Mouse (Mus musculus): ENCODE results near the gene Wbp4. TPM values are rescaled to one million over a fixed set of nuclear protein-coding genes. Genes with fewer than 3 reads are reported as not detected.

The Wbp4 gene
- total and polyA plus RNA-seq, 3 experiments: 31.3 to 68.5 (median 36.2) TPM

DNA sequence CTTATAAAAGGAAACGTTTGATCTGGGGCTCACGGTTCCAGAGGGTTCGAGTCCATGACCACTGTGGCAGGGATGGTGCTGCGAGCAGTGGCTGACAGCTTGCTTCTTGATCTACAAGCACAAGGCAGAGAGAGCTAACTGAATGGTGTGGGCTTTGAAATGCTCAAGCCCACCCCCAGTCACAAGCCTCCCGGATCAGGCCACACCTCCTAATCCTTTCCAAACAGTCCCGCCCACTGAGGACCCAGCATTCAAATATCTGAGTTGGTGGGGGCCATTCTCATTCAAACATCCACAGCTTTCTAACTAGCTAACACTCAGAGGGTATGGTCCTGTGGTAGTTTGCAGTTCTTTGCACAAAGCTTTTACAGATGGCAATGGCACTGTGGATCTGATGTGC, 68.2 kb downstream of the Wbp4 start:
- Histone ChIP-seq H3K27ac (ENCODE audit: insufficient read depth, low read depth) (no peak overlapping the region), H3K4me1 (ENCODE audit: control insufficient read depth in 1 of 2, insufficient read depth in 2 of 2) (no peaks in the 10 kb centered on the region), H3K27me3 (replicated peaks) (no peaks in the 10 kb centered on the region), H3K36me3 (replicated peaks in 1 of 2; ENCODE audit: control insufficient read depth in 1 of 2, insufficient read depth in 1 of 2, low read length in 1 of 2) (peaks cover 11 to 76% of the 10 kb centered on the region in 2 experiments), H3K79me2 (replicated peaks; ENCODE audit: control insufficient read depth, extremely low read depth, insufficient read depth, poor library complexity, severe bottlenecking) (no peaks in the 10 kb centered on the region), H3K9ac (ENCODE audit: insufficient read depth, low read depth) (no peak overlapping the region), H3K9me3 (replicated peaks; ENCODE audit: low read length) (no peaks in the 10 kb centered on the region), H3K4me2 (ENCODE audit: insufficient read depth, low read depth, poor library complexity, severe bottlenecking) (no peak overlapping the region), H3K4me3 (replicated peaks in 1 of 3; ENCODE audit: low read depth in 2 of 3, low read length in 2 of 3, poor library complexity in 1 of 3) (no peak overlapping the region)
- in situ Hi-C loops (cut with MboI; ENCODE audit: low pct_ligation_motif_present, low pct_unique_long_range_greater_than_20kb, low sequenced_read_pairs): no loop called here
- dilution Hi-C loops (cut with MboI; ENCODE audit: extremely low pct_ligation_motif_present, extremely low pct_unique_long_range_greater_than_20kb, low sequenced_read_pairs): no loop called here
- TF ChIP-seq ZC3H11A (IDR thresholded peaks at IDR 0.05; ENCODE audit: low read depth, low read length) (no peak), CHD1 (IDR thresholded peaks at IDR 0.05; ENCODE audit: low read depth, low read length) (no peak), EP300 (IDR thresholded peaks at IDR 0.05; ENCODE audit: low read length) (no peak), RAD21 (IDR thresholded peaks at IDR 0.05; ENCODE audit: low read depth, low read length) (no peak), MAX (IDR thresholded peaks at IDR 0.05; ENCODE audit: low read length) (no peak), POLR2AphosphoS2 (IDR thresholded peaks at IDR 0.05; ENCODE audit: low read depth, low read length) (no peak), TCF12 (IDR thresholded peaks at IDR 0.05; ENCODE audit: low read depth, low read length) (no peak), JUN (IDR thresholded peaks at IDR 0.05; ENCODE audit: insufficient read depth, low read depth, low read length) (no peak)
- DNase-seq (ENCODE audit: extremely low read depth): no peak

DNA sequence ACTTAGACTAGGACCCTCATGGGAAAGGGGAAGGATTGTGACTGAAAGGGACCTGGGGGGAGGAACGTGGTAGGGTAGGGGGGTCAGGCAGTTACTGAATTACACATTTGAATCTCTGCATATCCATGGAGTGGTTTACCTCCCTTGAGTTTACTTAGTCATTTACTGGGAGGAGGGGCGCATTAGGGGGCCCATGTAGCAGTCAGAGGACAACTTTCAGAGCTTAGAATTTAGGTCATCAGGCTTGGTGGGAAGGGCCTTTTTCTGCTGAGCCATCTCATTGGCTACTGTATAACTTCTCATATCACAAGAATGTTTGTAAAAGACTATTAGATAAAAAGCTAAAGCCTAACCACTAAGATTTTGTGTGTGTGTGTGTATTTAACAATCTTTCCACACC, 70.7 kb downstream of the Wbp4 start:
- in situ Hi-C loops (cut with MboI; ENCODE audit: low pct_ligation_motif_present, low pct_unique_long_range_greater_than_20kb, low sequenced_read_pairs) (no loop called here), dilution Hi-C loops (cut with MboI; ENCODE audit: extremely low pct_ligation_motif_present, extremely low pct_unique_long_range_greater_than_20kb, low sequenced_read_pairs) (no loop called here)
- peaks cover 0 to 5% of the 10 kb centered on the region in 2 experiments; a peak in 1 of 4 replicates for H3K4me1 ChIP-seq (ENCODE audit: control insufficient read depth in 1 of 2, insufficient read depth in 2 of 2)
- no peak overlapping the region for H3K27ac ChIP-seq (ENCODE audit: insufficient read depth, low read depth)
- H3K4me2 ChIP-seq (ENCODE audit: insufficient read depth, low read depth, poor library complexity, severe bottlenecking): no peak overlapping the region
- no peaks in the 10 kb centered on the region for H3K9me3 ChIP-seq (replicated peaks; ENCODE audit: low read length)
- H3K27me3 ChIP-seq (replicated peaks): no peaks in the 10 kb centered on the region
- no peaks in the 10 kb centered on the region for H3K79me2 ChIP-seq (replicated peaks; ENCODE audit: control insufficient read depth, extremely low read depth, insufficient read depth, poor library complexity, severe bottlenecking)
- TF ChIP-seq MAZ (IDR thresholded peaks at IDR 0.05; ENCODE audit: low read depth, low read length) (no peak), IRF4 (IDR thresholded peaks at IDR 0.05; ENCODE audit: low read depth, low read length) (no peak), JUND (conservative IDR thresholded peaks at IDR 0.05; ENCODE audit: low read depth, low read length) (no peak), RCOR1 (conservative IDR thresholded peaks at IDR 0.05; ENCODE audit: low read depth, low read length) (no peak), ZC3H11A (IDR thresholded peaks at IDR 0.05; ENCODE audit: low read depth, low read length) (no peak), NELFE (IDR thresholded peaks at IDR 0.05; ENCODE audit: low read depth, low read length) (no peak), JUN (IDR thresholded peaks at IDR 0.05; ENCODE audit: insufficient read depth, low read depth, low read length) (no peak), ETS1 (conservative IDR thresholded peaks at IDR 0.05; ENCODE audit: low read depth, low read length) (no peak), MYC (IDR thresholded peaks at IDR 0.05; ENCODE audit: low read depth, low read length) (no peak), POLR2A (IDR thresholded peaks at IDR 0.05; ENCODE audit: low read depth, low read length) (no peak), EP300 (IDR thresholded peaks at IDR 0.05; ENCODE audit: low read length) (no peak), RAD21 (IDR thresholded peaks at IDR 0.05; ENCODE audit: low read depth, low read length) (no peak), MAX (IDR thresholded peaks at IDR 0.05; ENCODE audit: low read length) (no peak), CHD1 (IDR thresholded peaks at IDR 0.05; ENCODE audit: low read depth, low read length) (no peak), HCFC1 (IDR thresholded peaks at IDR 0.05; ENCODE audit: low read depth, low read length) (no peak), ZKSCAN1 (IDR thresholded peaks at IDR 0.05; ENCODE audit: borderline replicate concordance, low read depth, low read length) (no peak), USF1 (IDR thresholded peaks at IDR 0.05; ENCODE audit: low read depth, low read length) (no peak), POLR2AphosphoS2 (IDR thresholded peaks at IDR 0.05; ENCODE audit: low read depth, low read length) (no peak)
- peaks cover 11 to 69% of the 10 kb centered on the region in 2 experiments for H3K36me3 ChIP-seq (replicated peaks in 1 of 2; ENCODE audit: control insufficient read depth in 1 of 2, insufficient read depth in 1 of 2, low read length in 1 of 2)
- no peak for DNase-seq (ENCODE audit: extremely low read depth)
- no peak overlapping the region for H3K9ac ChIP-seq (ENCODE audit: insufficient read depth, low read depth)
- H3K4me3 ChIP-seq (replicated peaks in 1 of 3; ENCODE audit: low read depth in 2 of 3, low read length in 2 of 3, poor library complexity in 1 of 3): no peak overlapping the region

Other genes starting within 250 kb of the Wbp4 start
- not detected in 2 replicates for gene Zfp957, start 234.2 kb downstream of the Wbp4 start, total RNA-seq (2012; rRNA removed)
- gene Zfp957, start 234.2 kb downstream of the Wbp4 start, total RNA-seq (2014; rRNA removed): not detected in 2 replicates
- gene Zfp957, start 234.2 kb downstream of the Wbp4 start, polyA plus RNA-seq (2012; ENCODE audit: insufficient read length, low read depth): not detected in 2 replicates
- gene Rgcc, start 179.9 kb downstream of the Wbp4 start, total RNA-seq (2012; rRNA removed): 1.6 and 2.2 TPM in 2 replicates
- 3.3 and 5.2 TPM in 2 replicates for gene Rgcc, start 179.9 kb downstream of the Wbp4 start, total RNA-seq (2014; rRNA removed)
- gene Rgcc, start 179.9 kb downstream of the Wbp4 start, polyA plus RNA-seq (2012; ENCODE audit: insufficient read length, low read depth): 1.2 and 2.3 TPM in 2 replicates
- 16.4 and 19.9 TPM in 2 replicates for gene Naa16, start 90.7 kb downstream of the Wbp4 start, total RNA-seq (2012; rRNA removed)
- gene Naa16, start 90.7 kb downstream of the Wbp4 start, total RNA-seq (2014; rRNA removed): 42.6 and 48.4 TPM in 2 replicates
- gene Naa16, start 90.7 kb downstream of the Wbp4 start, polyA plus RNA-seq (2012; ENCODE audit: insufficient read length, low read depth): 54.2 and 60.0 TPM in 2 replicates
- gene Mtrf1, start 83.7 kb downstream of the Wbp4 start, total RNA-seq (2012; rRNA removed): 8.2 and 8.9 TPM in 2 replicates
- gene Mtrf1, start 83.7 kb downstream of the Wbp4 start, total RNA-seq (2014; rRNA removed): 21.1 and 23.1 TPM in 2 replicates
- 12.4 and 15.8 TPM in 2 replicates for gene Mtrf1, start 83.7 kb downstream of the Wbp4 start, polyA plus RNA-seq (2012; ENCODE audit: insufficient read length, low read depth)
- 2.7 and 2.8 TPM in 2 replicates for gene Kbtbd7, start 55.0 kb downstream of the Wbp4 start, total RNA-seq (2012; rRNA removed)
- 2.5 and 2.6 TPM in 2 replicates for gene Kbtbd7, start 55.0 kb downstream of the Wbp4 start, total RNA-seq (2014; rRNA removed)
- 1.9 TPM in 2 replicates for gene Kbtbd7, start 55.0 kb downstream of the Wbp4 start, polyA plus RNA-seq (2012; ENCODE audit: insufficient read length, low read depth)
- gene Kbtbd6, start 29.7 kb downstream of the Wbp4 start, total RNA-seq (2012; rRNA removed): 0.13 TPM in 1 of 2 replicates, not detected in the other
- gene Kbtbd6, start 29.7 kb downstream of the Wbp4 start, total RNA-seq (2014; rRNA removed): 0.12 and 0.15 TPM in 2 replicates
- gene Kbtbd6, start 29.7 kb downstream of the Wbp4 start, polyA plus RNA-seq (2012; ENCODE audit: insufficient read length, low read depth): 0.10 TPM in 1 of 2 replicates, not detected in the other
- 37.1 and 41.2 TPM in 2 replicates for gene Elf1, start 326 bp downstream of the Wbp4 start, total RNA-seq (2012; rRNA removed)
- gene Elf1, start 326 bp downstream of the Wbp4 start, total RNA-seq (2014; rRNA removed): 71.7 and 85.2 TPM in 2 replicates
- 49.6 and 54.4 TPM in 2 replicates for gene Elf1, start 326 bp downstream of the Wbp4 start, polyA plus RNA-seq (2012; ENCODE audit: insufficient read length, low read depth)
- gene Sugt1, start 106.2 kb upstream of the Wbp4 start, total RNA-seq (2012; rRNA removed): 91.9 and 103 TPM in 2 replicates
- gene Sugt1, start 106.2 kb upstream of the Wbp4 start, total RNA-seq (2014; rRNA removed): 114 and 141 TPM in 2 replicates
- 118 and 153 TPM in 2 replicates for gene Sugt1, start 106.2 kb upstream of the Wbp4 start, polyA plus RNA-seq (2012; ENCODE audit: insufficient read length, low read depth)
- gene Cnmd, start 180.7 kb upstream of the Wbp4 start, total RNA-seq (2012; rRNA removed): not detected in 2 replicates
- not detected in 2 replicates for gene Cnmd, start 180.7 kb upstream of the Wbp4 start, total RNA-seq (2014; rRNA removed)
- gene Cnmd, start 180.7 kb upstream of the Wbp4 start, polyA plus RNA-seq (2012; ENCODE audit: insufficient read length, low read depth): not detected in 2 replicates

Measured in CH12.LX (cell line).